Mouse (Mus musculus) fat pad, adult 2 months (tissue): Measurements from ENCODE around the gene Zfp248.

ENCODE experiments used
- DNase-seq: peaks from one replicate; pipeline ENCODE4 v3.0.0-alpha.2; 2011; ENCODE audit warnings: low read depth, low spot score; ENCODE audit errors: extremely low read depth

Zfp248 gene

GRCm38 (mm10) chr6:118455042-118455631 lies at the start of gene Zfp248:
Zfp248 (minus strand) TSS chr6:118455528.
- DNase-seq: no peak

- no peak for DNase-seq
Observed at GRCm38 (mm10) chr6:118499010-118499409, 43.7 kb upstream of the Zfp248 start.

- DNase-seq: no peak
Observed at GRCm38 (mm10) chr6:118482125-118482524, 26.8 kb upstream of the Zfp248 start.

- no peak for DNase-seq
Observed at GRCm38 (mm10) chr6:118478957-118479708, 23.8 kb upstream of the Zfp248 start, which contains the start of gene Zfp9. Zfp9 (minus strand) TSS chr6:118479320.

GRCm38 (mm10) chr6:118477875-118478785 lies 22.8 kb upstream of the Zfp248 start:
- no peak for DNase-seq

- DNase-seq: no peak
Observed at GRCm38 (mm10) chr6:118462069-118462705, 6.9 kb upstream of the Zfp248 start.

- no peak for DNase-seq
Observed at GRCm38 (mm10) chr6:118457726-118458125, 2.4 kb upstream of the Zfp248 start.

- no peak for DNase-seq
Observed at GRCm38 (mm10) chr6:118454452-118454851, 876 bp downstream of the Zfp248 start.

GRCm38 (mm10) chr6:118431502-118431901 lies 23.8 kb downstream of the Zfp248 start:
- DNase-seq: no peak

GRCm38 (mm10) chr6:118426666-118427065 lies 28.7 kb downstream of the Zfp248 start:
- DNase-seq: no peak

GRCm38 (mm10) chr6:118419050-118419920 lies 36.0 kb downstream of the Zfp248 start, which contains the start of gene Bms1:
Bms1 (minus strand) TSS chr6:118419474.
- DNase-seq: peak; percentile 84

- DNase-seq: no peak
Observed at GRCm38 (mm10) chr6:118410428-118410827, 44.9 kb downstream of the Zfp248 start.

GRCm38 (mm10) chr6:118408510-118408909 lies 46.8 kb downstream of the Zfp248 start:
- DNase-seq: no peak

- DNase-seq: no peak
Observed at GRCm38 (mm10) chr6:118406421-118406820, 48.9 kb downstream of the Zfp248 start.

GRCm38 (mm10) chr6:118390746-118391145 lies 64.6 kb downstream of the Zfp248 start:
- DNase-seq: no peak

- no peak for DNase-seq
Observed at GRCm38 (mm10) chr6:118385962-118386361, 69.4 kb downstream of the Zfp248 start.

GRCm38 (mm10) chr6:118381234-118381633 lies 74.1 kb downstream of the Zfp248 start:
- DNase-seq: no peak

GRCm38 (mm10) chr6:118380630-118381029 lies 74.7 kb downstream of the Zfp248 start:
- no peak for DNase-seq

GRCm38 (mm10) chr6:118379451-118380167 lies 75.7 kb downstream of the Zfp248 start:
- no peak for DNase-seq
